Mouse (Mus musculus) activated CD4-positive, CD25-positive, alpha-beta regulatory T cell, adult 4 months (primary cell): ENCODE measurements around the gene Engase. TPM values are rescaled to one million over a fixed set of nuclear protein-coding genes. Genes with fewer than 3 reads are reported as not detected.

Source experiments
- ATAC-seq: one replicate; pipeline ENCODE4 v1.8.0; 2017
- polyA plus RNA-seq, 2 experiments: library from polyadenylated mRNA; unstranded; fragments of 100-300 nt; shearing (Covaris generic); gene quantifications; one replicate each; pipeline ENCODE4 v1.2.1; 2017

Gene Engase
- polyA plus RNA-seq, 2 experiments from 2014 or later: 0.90 to 2.5 TPM

DNA sequence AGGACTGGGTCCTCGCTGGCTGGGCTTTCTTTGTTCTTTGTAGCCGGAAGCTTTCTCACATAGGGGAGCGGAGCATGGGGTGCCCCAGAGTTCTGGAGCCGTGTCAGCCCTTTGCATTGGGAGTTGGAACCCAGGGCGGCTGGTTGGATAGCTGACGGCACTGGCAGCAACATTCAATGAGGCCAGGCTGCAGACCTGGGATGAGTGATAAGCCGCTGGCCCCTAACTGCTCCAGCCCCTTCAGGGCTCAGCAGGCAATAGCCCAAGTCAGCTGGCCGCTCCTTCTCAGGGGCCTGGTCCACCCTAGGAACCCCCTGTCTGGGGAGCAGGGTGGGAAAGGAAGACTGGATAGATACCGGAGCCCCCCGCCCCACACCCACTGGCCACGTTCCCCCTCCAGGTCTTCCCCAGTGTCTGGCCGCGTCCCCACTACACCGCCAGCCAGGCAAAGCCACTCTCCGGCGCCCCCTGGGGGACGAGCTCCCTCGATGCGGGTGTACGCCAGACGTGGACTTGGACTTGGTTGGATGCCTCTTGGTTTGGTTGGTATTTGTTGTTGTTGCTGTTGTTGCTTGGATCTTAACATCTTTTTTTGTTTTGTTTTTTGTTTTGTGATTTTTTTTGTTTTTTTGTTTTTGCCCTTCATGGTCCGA lies 14.1 kb downstream of the Engase start:
- ATAC-seq: no peak

- no peak for ATAC-seq
Observed at GRCm38 (mm10) chr11:118491230-118491629, 14.6 kb downstream of the Engase start.

DNA sequence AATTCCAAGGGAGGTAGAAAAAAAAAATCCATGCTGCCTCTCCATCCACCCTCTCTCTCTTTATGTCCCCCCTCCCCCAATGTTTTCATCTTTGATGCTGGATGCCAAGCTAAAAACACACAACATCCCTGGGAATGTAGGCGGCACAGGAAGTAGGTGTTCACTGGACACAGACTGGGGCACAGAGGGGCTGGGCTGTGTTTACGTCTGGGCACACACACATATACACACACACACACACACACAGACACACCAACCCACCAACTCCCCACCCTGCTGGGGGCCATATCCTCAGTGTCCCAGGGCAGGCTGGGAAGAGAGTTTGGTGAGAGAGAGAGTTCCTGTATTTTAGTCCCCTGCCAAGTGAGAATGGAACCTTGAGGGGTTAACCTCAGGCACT lies 16.8 kb downstream of the Engase start:
- no peak for ATAC-seq

GRCm38 (mm10) chr11:118494001-118494737 lies 17.5 kb downstream of the Engase start:
- ATAC-seq: no peak

DNA sequence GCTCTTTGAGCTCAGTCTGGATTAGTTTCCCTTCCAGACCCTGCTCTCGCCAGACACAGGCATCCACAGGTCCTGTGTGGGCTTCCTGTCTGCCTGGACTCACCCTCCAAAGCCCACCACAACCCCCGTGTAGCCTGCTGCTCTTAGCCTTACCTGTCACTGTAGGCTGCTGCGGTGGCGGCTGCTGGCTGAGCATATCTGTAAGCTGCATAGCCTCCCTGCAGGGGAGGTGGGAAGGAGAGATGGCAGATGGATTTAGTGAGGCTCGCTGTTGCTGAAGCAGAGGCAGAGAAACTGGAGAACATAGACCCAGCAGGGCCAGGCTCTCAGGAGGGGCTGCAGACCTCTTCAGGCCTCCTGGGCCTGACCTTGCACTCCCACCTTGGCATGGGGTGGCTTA lies 18.4 kb downstream of the Engase start:
- no peak for ATAC-seq

GRCm38 (mm10) chr11:118496066-118496689 lies 19.5 kb downstream of the Engase start:
- no peak for ATAC-seq

DNA sequence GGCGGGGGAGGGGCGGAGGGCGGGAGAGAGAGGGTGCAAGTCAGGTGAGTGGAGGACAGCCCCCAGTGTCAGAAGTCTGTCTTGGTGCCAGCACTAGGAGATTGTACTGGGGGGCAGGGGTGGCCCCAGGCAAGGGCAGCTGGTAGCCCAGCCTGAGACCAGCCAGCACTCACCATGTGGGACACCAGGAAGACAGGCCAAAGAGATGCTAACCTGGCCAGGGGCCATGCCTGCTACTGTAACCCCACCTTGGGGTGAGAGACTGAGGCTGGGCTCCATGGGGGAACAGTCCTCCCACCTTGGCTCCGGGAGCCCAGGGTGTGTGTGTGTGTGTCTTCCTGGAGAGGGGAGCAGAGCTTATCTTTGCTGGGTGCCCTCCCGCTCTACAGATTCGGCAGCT lies 26.4 kb downstream of the Engase start:
- no peak for ATAC-seq

DNA sequence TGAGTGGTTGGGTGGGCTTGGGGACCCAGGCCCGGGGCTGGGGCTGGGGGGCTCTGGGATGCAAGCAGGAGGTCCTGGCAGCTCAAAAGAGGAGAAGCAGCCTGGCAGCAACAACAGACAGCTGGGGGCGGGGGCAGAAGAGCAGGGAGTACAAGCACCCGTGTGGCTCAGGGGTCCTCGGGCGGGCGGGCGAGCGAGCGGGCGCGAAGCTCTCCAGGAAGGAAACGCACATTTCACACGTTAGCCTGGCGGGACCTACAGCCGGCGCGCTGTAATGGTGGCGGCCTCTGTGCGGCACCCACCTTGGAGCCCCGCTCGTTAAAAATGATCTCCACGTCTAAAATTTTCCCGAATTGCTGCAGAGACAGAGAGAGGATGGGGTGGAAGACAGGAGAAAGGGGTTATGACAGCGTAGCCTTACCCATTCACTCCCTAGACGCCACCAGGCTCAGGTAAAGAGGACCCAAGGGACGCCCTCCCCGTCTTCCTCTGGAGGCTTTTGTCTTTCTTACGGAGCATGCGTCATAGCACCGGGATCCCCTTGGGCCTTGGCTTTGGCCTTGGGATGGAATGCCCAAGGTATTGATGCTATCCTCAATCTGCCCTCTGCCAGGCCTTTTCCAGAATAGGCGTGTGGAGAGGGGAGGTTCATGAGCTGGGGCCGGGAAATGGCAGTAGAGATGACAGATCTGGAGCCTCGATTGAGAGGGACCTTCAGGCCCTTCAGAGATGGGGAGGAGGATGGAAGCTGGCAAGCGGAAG lies 27.0 kb downstream of the Engase start:
- no peak for ATAC-seq

- no peak for ATAC-seq
Observed at GRCm38 (mm10) chr11:118504180-118504454, 27.5 kb downstream of the Engase start.

DNA sequence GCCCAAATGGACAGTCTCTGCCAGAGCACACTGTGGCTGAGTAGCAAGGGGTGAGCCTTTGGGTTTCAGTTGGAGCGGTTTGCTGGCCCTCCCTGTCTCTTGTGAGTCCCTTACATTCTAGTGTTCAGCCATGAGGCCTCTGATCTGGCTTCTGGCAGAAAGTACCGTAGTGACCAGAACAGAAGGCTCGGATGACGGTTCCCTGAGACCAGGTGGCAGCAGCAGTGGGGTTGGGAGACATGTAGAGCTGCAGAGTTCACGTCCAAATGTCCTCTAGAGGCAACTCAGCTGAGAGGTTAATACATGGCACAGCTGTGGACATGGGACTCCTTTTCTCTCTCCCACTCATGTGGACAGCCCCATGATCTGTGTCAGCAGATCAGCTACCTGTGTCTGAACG lies 30.5 kb downstream of the Engase start:
- ATAC-seq: no peak

DNA sequence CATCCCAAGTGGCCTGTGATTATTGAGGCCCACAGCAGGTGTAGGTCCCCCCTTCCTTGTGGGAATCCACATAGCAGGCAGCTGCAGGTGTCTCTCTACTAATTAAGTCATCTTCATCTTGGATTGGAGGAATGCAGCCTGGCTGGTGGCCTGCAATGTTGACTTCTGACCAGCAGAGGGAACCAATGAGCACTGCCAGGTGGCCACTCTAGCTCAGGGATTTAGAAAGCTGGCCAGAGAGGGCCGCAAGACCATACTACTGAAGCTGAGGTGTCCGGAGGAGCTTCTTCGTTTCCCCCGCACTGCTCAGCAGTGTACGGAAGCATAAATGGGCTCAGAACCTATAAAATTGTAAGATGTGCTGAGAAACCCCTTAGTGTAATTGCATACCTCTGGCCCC lies 31.3 kb downstream of the Engase start:
- no peak for ATAC-seq

DNA sequence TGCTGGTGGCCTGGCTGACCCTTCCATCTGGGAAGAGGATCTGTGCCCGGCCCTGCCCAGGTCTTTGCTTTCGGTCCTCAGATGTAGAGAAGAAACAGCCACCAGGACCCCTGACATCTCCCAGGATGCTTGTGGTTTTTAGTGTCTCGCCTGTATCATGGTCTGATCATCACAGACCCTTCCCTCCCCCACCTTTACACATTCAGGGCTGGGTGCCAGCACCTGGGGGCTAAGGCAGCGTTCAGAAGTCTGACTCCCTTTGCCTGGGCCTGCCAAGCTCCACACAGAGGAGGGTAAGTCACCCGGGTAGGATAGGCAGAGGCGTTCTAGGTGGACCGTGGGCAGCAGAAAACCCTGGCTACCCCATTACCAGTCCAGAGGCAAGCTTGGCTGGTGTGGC lies 31.7 kb downstream of the Engase start:
- ATAC-seq: no peak

- ATAC-seq: no peak
Observed at GRCm38 (mm10) chr11:118511851-118512250, 35.2 kb downstream of the Engase start.

DNA sequence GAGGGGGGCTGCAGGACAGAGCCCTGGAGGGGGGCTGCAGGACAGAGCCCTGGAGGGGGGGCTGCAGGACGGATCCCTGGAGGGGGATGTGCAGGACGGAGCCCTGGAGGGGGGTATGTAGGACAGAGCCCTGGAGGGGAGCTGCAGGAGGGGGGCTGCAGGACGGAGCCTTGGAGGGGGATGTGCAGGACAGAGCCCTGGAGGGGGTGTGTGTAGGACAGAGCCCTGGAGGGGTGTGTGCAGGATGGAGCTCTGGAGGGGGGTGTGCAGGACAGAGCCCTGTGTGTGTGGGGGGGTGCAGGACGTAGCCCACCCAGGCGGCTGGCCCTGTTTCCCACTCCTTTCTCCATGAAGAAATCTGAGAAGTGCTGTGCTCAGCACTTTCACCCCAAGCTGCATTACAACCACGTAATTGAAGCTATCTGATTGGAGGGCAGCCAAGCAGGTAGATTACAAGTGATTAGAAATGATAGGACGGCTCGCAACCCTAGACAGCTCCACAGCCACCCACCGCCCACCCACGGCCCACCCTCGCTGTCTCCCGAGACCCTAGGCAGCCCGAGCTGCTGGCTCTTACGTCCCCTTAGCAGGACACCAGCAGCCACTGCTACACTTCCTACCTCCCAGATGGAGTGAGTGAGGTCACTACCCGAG lies 35.8 kb downstream of the Engase start:
- ATAC-seq: no peak

DNA sequence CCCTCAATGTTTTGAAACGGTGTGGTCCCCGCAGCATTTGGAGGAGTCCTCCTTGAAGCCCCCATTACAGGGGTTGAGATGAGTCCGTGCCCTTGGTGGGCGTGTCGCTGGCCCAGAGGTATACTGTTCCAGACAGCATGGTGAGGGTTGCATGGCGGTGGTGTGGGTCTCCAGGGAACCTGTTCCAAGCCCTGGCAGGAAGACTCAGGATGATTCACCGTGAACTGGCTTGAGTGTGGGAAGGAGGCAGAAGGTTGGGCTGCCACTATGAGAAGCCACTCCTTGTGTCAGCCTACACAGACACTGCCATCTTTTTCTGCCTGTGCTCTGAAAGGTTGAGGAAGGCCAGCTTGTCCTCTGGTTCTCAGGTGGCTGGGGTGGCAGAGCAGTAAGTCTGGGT lies 41.3 kb downstream of the Engase start:
- ATAC-seq: no peak

GRCm38 (mm10) chr11:118518743-118519142 lies 42.1 kb downstream of the Engase start:
- no peak for ATAC-seq

- ATAC-seq: no peak
Observed at GRCm38 (mm10) chr11:118520251-118520650, 43.6 kb downstream of the Engase start.

GRCm38 (mm10) chr11:118520932-118521331 lies 44.3 kb downstream of the Engase start:
- no peak for ATAC-seq

- ATAC-seq: no peak
Observed at GRCm38 (mm10) chr11:118523496-118524145, 47.0 kb downstream of the Engase start.

GRCm38 (mm10) chr11:118525059-118525458 lies 48.4 kb downstream of the Engase start:
- ATAC-seq: no peak

GRCm38 (mm10) chr11:118528761-118529160 lies 52.1 kb downstream of the Engase start:
- no peak for ATAC-seq

DNA sequence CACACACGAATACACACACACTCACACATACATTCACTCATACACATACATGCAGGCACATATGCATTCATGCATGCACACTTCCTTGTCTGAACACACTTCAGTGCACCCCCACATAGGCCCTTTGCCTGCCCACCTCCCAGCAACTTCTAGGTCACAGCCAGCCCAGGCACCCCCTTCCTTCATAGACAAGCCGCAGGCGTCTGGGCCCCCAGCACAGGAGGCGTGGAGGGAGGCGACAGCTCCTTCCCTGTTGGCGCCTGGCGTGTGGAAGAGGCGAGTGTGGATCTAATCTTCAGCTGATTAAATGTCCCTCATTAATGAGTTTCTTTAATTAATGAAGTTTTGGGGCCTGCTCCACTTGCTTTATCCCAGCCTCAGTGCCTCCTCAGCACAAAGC lies 53.7 kb downstream of the Engase start:
- no peak for ATAC-seq
